Mouse (Mus musculus): ENCODE results near the gene Iqcc. TPM values are rescaled to one million over a fixed set of nuclear protein-coding genes. Genes with fewer than 3 reads are reported as not detected.

Iqcc gene
- polyA plus RNA-seq, 1 experiment, result 20.1 TPM

- H3K79me2 ChIP-seq (ENCODE audit: control insufficient read depth, insufficient read depth), result peaks cover 5% of the 10 kb centered on the region
- H3K27me3 ChIP-seq (ENCODE audit: control insufficient read depth, insufficient read depth, insufficient read length), result no peaks in the 10 kb centered on the region
- H3K4me2 ChIP-seq (ENCODE audit: low read depth), result no peak within 1 kb of the TSS
- H3K4me3 ChIP-seq, result no peak within 1 kb of the TSS
- H3K36me3 ChIP-seq (ENCODE audit: control insufficient read depth, insufficient read depth), result no peaks in the 10 kb centered on the region
- TF ChIP-seq MYOD1 (IDR thresholded peaks at IDR 0.05; ENCODE audit: control insufficient read depth in 1 of 3, insufficient read length in 2 of 3, low read depth in 2 of 3), result no peak
- no peak for TF ChIP-seq E2F4 (IDR thresholded peaks at IDR 0.05; ENCODE audit: insufficient read depth)
- TF ChIP-seq USF1 (IDR thresholded peaks at IDR 0.05; ENCODE audit: low read depth), result no peak
- no peak for TF ChIP-seq REST (IDR thresholded peaks at IDR 0.05; ENCODE audit: insufficient read depth, insufficient read length)
- TF ChIP-seq SRF (IDR thresholded peaks at IDR 0.05; ENCODE audit: control insufficient read depth, insufficient read length, low read depth), result no peak
- peak; percentile 57 for TF ChIP-seq POLR2AphosphoS2 (IDR thresholded peaks at IDR 0.05; ENCODE audit: insufficient read length, low read depth)
- H3ac ChIP-seq (ENCODE audit: control insufficient read depth, insufficient read length), result no peak within 1 kb of the TSS
Measured at GRCm38 (mm10) chr4:129614093-129614492, 4.8 kb downstream of the Iqcc start, which contains the start of gene Dcdc2b. Dcdc2b (minus strand) TSS chr4:129614257.

- Histone ChIP-seq H3K4me3 (no peak overlapping the region), H3ac (ENCODE audit: control insufficient read depth, insufficient read length) (no peak overlapping the region), H3K27me3 (ENCODE audit: control insufficient read depth, insufficient read depth, insufficient read length) (no peaks in the 10 kb centered on the region), H3K36me3 (ENCODE audit: control insufficient read depth, insufficient read depth) (peaks cover 5% of the 10 kb centered on the region), H3K79me2 (ENCODE audit: control insufficient read depth, insufficient read depth) (no peaks in the 10 kb centered on the region), H3K4me2 (ENCODE audit: low read depth) (no peak overlapping the region)
- peak in 2 of 3 experiments; percentile 19 to 72 for TF ChIP-seq MYOG (IDR thresholded peaks at IDR 0.05; ENCODE audit: control insufficient read depth in 1 of 3, insufficient read depth in 1 of 3, insufficient read length in 2 of 3, low read depth in 2 of 3)
- peak; percentile 31 for TF ChIP-seq POLR2AphosphoS2 (IDR thresholded peaks at IDR 0.05; ENCODE audit: insufficient read length, low read depth)
- TF ChIP-seq CEBPB (IDR thresholded peaks at IDR 0.05; ENCODE audit: insufficient read depth, poor library complexity, severe bottlenecking), result no peak
- no peak for TF ChIP-seq TCF12 (IDR thresholded peaks at IDR 0.05; ENCODE audit: insufficient read depth, poor library complexity, severe bottlenecking)
- TF ChIP-seq MYOD1 (IDR thresholded peaks at IDR 0.05; ENCODE audit: control insufficient read depth in 1 of 3, insufficient read length in 2 of 3, low read depth in 2 of 3), result peak in 2 of 3 experiments; percentile 17 to 52
Measured at GRCm38 (mm10) chr4:129610472-129610871, 8.4 kb downstream of the Iqcc start.

GRCm38 (mm10) chr4:129610026-129610425 lies 8.9 kb downstream of the Iqcc start:
- no peak overlapping the region for H3K4me2 ChIP-seq (ENCODE audit: low read depth)
- no peaks in the 10 kb centered on the region for H3K79me2 ChIP-seq (ENCODE audit: control insufficient read depth, insufficient read depth)
- no peaks in the 10 kb centered on the region for H3K27me3 ChIP-seq (ENCODE audit: control insufficient read depth, insufficient read depth, insufficient read length)
- H3K4me3 ChIP-seq, result no peak overlapping the region
- H3ac ChIP-seq (ENCODE audit: control insufficient read depth, insufficient read length), result no peak overlapping the region
- TF ChIP-seq MYOD1 (IDR thresholded peaks at IDR 0.05; ENCODE audit: control insufficient read depth in 1 of 3, insufficient read length in 2 of 3, low read depth in 2 of 3), result no peak
- TF ChIP-seq MAX (IDR thresholded peaks at IDR 0.05; ENCODE audit: low read depth), result no peak
- no peak for TF ChIP-seq USF1 (IDR thresholded peaks at IDR 0.05; ENCODE audit: low read depth)
- no peak for TF ChIP-seq E2F4 (IDR thresholded peaks at IDR 0.05; ENCODE audit: insufficient read depth)
- TF ChIP-seq REST (IDR thresholded peaks at IDR 0.05; ENCODE audit: insufficient read depth, insufficient read length), result no peak
- no peak for TF ChIP-seq POLR2A (IDR thresholded peaks at IDR 0.05; ENCODE audit: insufficient read length, low read depth)
- no peak for TF ChIP-seq CEBPB (IDR thresholded peaks at IDR 0.05; ENCODE audit: insufficient read depth, poor library complexity, severe bottlenecking)
- no peak for TF ChIP-seq SRF (IDR thresholded peaks at IDR 0.05; ENCODE audit: control insufficient read depth, insufficient read length, low read depth)
- TF ChIP-seq MYOG (IDR thresholded peaks at IDR 0.05; ENCODE audit: control insufficient read depth in 1 of 3, insufficient read depth in 1 of 3, insufficient read length in 2 of 3, low read depth in 2 of 3), result no peak
- TF ChIP-seq TCF12 (IDR thresholded peaks at IDR 0.05; ENCODE audit: insufficient read depth, poor library complexity, severe bottlenecking), result no peak
- no peak for TF ChIP-seq POLR2AphosphoS2 (IDR thresholded peaks at IDR 0.05; ENCODE audit: insufficient read length, low read depth)
- peaks cover 5% of the 10 kb centered on the region for H3K36me3 ChIP-seq (ENCODE audit: control insufficient read depth, insufficient read depth)

GRCm38 (mm10) chr4:129609139-129609631 lies 9.7 kb downstream of the Iqcc start:
- no peak overlapping the region for H3ac ChIP-seq (ENCODE audit: control insufficient read depth, insufficient read length)
- H3K4me3 ChIP-seq, result no peak overlapping the region
- no peaks in the 10 kb centered on the region for H3K27me3 ChIP-seq (ENCODE audit: control insufficient read depth, insufficient read depth, insufficient read length)
- H3K4me2 ChIP-seq (ENCODE audit: low read depth), result no peak overlapping the region
- peaks cover 7% of the 10 kb centered on the region for H3K36me3 ChIP-seq (ENCODE audit: control insufficient read depth, insufficient read depth)
- H3K79me2 ChIP-seq (ENCODE audit: control insufficient read depth, insufficient read depth), result no peaks in the 10 kb centered on the region
- no peak for TF ChIP-seq SRF (IDR thresholded peaks at IDR 0.05; ENCODE audit: control insufficient read depth, insufficient read length, low read depth)
- peak; percentile 18 for TF ChIP-seq POLR2AphosphoS2 (IDR thresholded peaks at IDR 0.05; ENCODE audit: insufficient read length, low read depth)

- peaks cover under 1% of the 10 kb centered on the region for H3K79me2 ChIP-seq (ENCODE audit: control insufficient read depth, insufficient read depth)
- H3K27me3 ChIP-seq (ENCODE audit: control insufficient read depth, insufficient read depth, insufficient read length), result no peaks in the 10 kb centered on the region
- no peak overlapping the region for H3ac ChIP-seq (ENCODE audit: control insufficient read depth, insufficient read length)
- no peak overlapping the region for H3K4me3 ChIP-seq
- no peak overlapping the region for H3K4me2 ChIP-seq (ENCODE audit: low read depth)
- TF ChIP-seq POLR2A (IDR thresholded peaks at IDR 0.05; ENCODE audit: insufficient read length, low read depth), result no peak
- no peak for TF ChIP-seq CEBPB (IDR thresholded peaks at IDR 0.05; ENCODE audit: insufficient read depth, poor library complexity, severe bottlenecking)
- no peak for TF ChIP-seq SRF (IDR thresholded peaks at IDR 0.05; ENCODE audit: control insufficient read depth, insufficient read length, low read depth)
- no peak for TF ChIP-seq MAX (IDR thresholded peaks at IDR 0.05; ENCODE audit: low read depth)
- TF ChIP-seq POLR2AphosphoS2 (IDR thresholded peaks at IDR 0.05; ENCODE audit: insufficient read length, low read depth), result peak; percentile 52
- no peak for TF ChIP-seq TCF12 (IDR thresholded peaks at IDR 0.05; ENCODE audit: insufficient read depth, poor library complexity, severe bottlenecking)
- no peak for TF ChIP-seq MYOG (IDR thresholded peaks at IDR 0.05; ENCODE audit: control insufficient read depth in 1 of 3, insufficient read depth in 1 of 3, insufficient read length in 2 of 3, low read depth in 2 of 3)
- no peak for TF ChIP-seq REST (IDR thresholded peaks at IDR 0.05; ENCODE audit: insufficient read depth, insufficient read length)
- H3K36me3 ChIP-seq (ENCODE audit: control insufficient read depth, insufficient read depth), result peaks cover 12% of the 10 kb centered on the region
Measured at GRCm38 (mm10) chr4:129608426-129609025, 10.4 kb downstream of the Iqcc start.
